Mouse (Mus musculus) C2C12 (cell line): ENCODE measurements around the gene Hnrnph3.

Experiments used
- CEBPB ChIP-seq: IDR thresholded peaks from one replicate; pipeline ENCODE4 v1.6.1; 2011; ENCODE audit warnings: low read depth, mild to moderate bottlenecking, control low read depth, moderate library complexity
- CTCF ChIP-seq: IDR thresholded peaks from one replicate; pipeline ENCODE4 v1.5.1; 2011; ENCODE audit not compliant: control insufficient read depth, insufficient read depth, insufficient read length
- MAX ChIP-seq: IDR thresholded peaks from one replicate; pipeline ENCODE4 v1.6.1; 2011; ENCODE audit warnings: mild to moderate bottlenecking, control low read depth

DNA sequence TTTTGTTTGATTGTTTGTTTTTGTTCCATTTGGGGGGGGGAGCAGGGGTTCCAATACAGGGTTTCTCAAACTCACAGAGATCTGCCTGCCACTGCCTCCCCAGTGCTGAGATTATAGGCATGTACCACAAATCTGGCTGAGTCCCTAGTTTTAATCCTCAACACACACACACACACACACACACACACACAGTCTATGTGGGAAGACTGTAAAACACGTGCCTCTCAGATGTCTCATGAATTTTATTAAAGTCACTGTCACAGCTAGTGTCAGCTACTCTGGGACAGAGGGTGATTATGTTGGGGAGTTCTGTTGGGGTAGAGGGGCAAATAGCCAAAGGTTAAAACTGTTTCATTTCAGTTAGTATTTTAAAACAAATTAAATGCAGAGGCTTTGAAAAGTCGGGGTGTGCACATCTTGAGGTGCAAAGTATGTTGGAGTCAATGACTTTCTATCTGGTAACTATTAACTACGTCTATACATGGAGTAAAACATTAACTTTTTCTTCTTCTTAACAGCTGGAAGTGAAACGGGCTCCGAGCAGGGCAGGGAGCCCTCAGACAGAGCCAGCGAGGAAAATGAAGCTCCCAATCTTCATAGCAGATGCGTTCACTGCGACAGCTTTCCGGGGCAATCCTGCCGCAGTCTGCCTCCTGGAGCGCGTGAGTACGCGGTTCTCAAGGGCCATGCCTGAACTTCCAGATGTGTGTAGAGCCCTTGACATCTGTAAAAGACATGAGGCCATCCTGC, 14.7 kb upstream of the Hnrnph3 start:
- no peak for TF ChIP-seq MAX
- no peak for TF ChIP-seq CTCF
- TF ChIP-seq CEBPB: no peak
